Mouse (Mus musculus) erythroblast, adult 5-6 weeks (primary cell): Measurements from ENCODE around the gene Abcb7. TPM values are rescaled to one million over a fixed set of nuclear protein-coding genes. Genes with fewer than 3 reads are reported as not detected.

Experiments
- ATAC-seq: replicated peaks from 2 replicates; pipeline ENCODE4 v1.8.0; 2016; ENCODE audit warnings: moderate number of reproducible peaks, mild to moderate bottlenecking, moderate TSS enrichment, inconsistent platforms; ENCODE audit not compliant: poor library complexity, low FRiP score, severe bottlenecking
- total RNA-seq, 2 experiments: library from RNA; stranded (forward) in 1 of 2; stranded (reverse) in 1 of 2; fragments of 150-400 nt in 1 of 2; fragments of 200-764, 138-1000 nt in 1 of 2; gene quantifications; 2 replicates each; pipeline versions ENCODE4 v1.2.3 to v1.2.4; 2015 to 2017; ENCODE audit warnings: low replicate concordance in 2 of 2

The Abcb7 gene
- 25.6 and 29.9 TPM in 2 replicates for total RNA-seq (2015; ENCODE audit: low replicate concordance)
- 39.2 and 42.5 TPM in 2 replicates for total RNA-seq (2017; ENCODE audit: low replicate concordance)

GRCm38 (mm10) chrX:104413183-104413983 lies at the start of gene Abcb7:
TSS of gene Abcb7 (minus strand) at chrX:104413856.
- ATAC-seq: peak; percentile 94

- no peak for ATAC-seq
Measured at GRCm38 (mm10) chrX:104461755-104462154, 48.1 kb upstream of the Abcb7 start.

- no peak for ATAC-seq
Measured at GRCm38 (mm10) chrX:104452433-104452832, 38.8 kb upstream of the Abcb7 start.

- no peak for ATAC-seq
Measured at GRCm38 (mm10) chrX:104433456-104433855, 19.8 kb upstream of the Abcb7 start.

- ATAC-seq: no peak
Measured at GRCm38 (mm10) chrX:104428108-104428507, 14.5 kb upstream of the Abcb7 start.

- peak; percentile 12; the same call in 1 of the 2 replicates for ATAC-seq
Measured at GRCm38 (mm10) chrX:104413995-104414394, 339 bp upstream of the Abcb7 start.

- no peak for ATAC-seq
Measured at GRCm38 (mm10) chrX:104408137-104408536, 5.5 kb downstream of the Abcb7 start.

- no peak for ATAC-seq
Measured at GRCm38 (mm10) chrX:104402463-104402862, 11.2 kb downstream of the Abcb7 start.

- no peak for ATAC-seq
Measured at GRCm38 (mm10) chrX:104401134-104401533, 12.5 kb downstream of the Abcb7 start.

GRCm38 (mm10) chrX:104397526-104397925 lies 16.1 kb downstream of the Abcb7 start:
- no peak for ATAC-seq

GRCm38 (mm10) chrX:104359686-104360085 lies 54.0 kb downstream of the Abcb7 start:
- ATAC-seq: no peak

- ATAC-seq: no peak
Measured at GRCm38 (mm10) chrX:104355842-104356241, 57.8 kb downstream of the Abcb7 start.

GRCm38 (mm10) chrX:104348146-104348545 lies 65.5 kb downstream of the Abcb7 start:
- peak; percentile 100 for ATAC-seq

GRCm38 (mm10) chrX:104291721-104292120 lies 121.9 kb downstream of the Abcb7 start:
- no peak for ATAC-seq

GRCm38 (mm10) chrX:104279828-104280227 lies 133.8 kb downstream of the Abcb7 start:
- ATAC-seq: no peak

- ATAC-seq: no peak
Measured at GRCm38 (mm10) chrX:104264371-104264770, 149.3 kb downstream of the Abcb7 start.

GRCm38 (mm10) chrX:104262468-104262867 lies 151.2 kb downstream of the Abcb7 start:
- no peak for ATAC-seq

GRCm38 (mm10) chrX:104256561-104256960 lies 157.1 kb downstream of the Abcb7 start:
- no peak for ATAC-seq
